In genomic region chr3:95273471-95273870, GRCm38 (mm10) we compare ENCODE assay signal across 24 mouse cellular contexts. TPM values are rescaled to one million over a fixed set of nuclear protein-coding genes. Genes with fewer than 3 reads are reported as not detected.
DNase-seq lines count a peak whose midpoint lies in the region; ATAC-seq and TF ChIP-seq lines count a peak whose summit lies in the region.
"Had no signal": no experiment of that assay in that cellular context is flagged by ENCODE, and none has a peak within 500 bp of the region (broad histone marks: within the 10 kb centered on the region; RNA-seq: fewer than 3 reads in every experiment).

No protein-coding gene starts in this region.

- intact Hi-C loops in gastrocnemius, adult 2 months (cut with DNase I), result no loop called here
- intact Hi-C loops in gastrocnemius, postnatal 14 days (cut with DNase I; ENCODE audit: low total_unique reads), result no loop called here

- ATAC-seq in lung, embryonic 14.5 days (ENCODE audit: insufficient read depth), result 0 out of 2 replicates have a peak, but pooled peaks have one; percentile 10
- ATAC-seq in lung, postnatal 0 days, result no peak
- no peak for ATAC-seq in liver, embryonic 11.5 days (replicated peaks; ENCODE audit: low FRiP score)
- ATAC-seq: forebrain, embryonic 13.5 days; intestine, postnatal 0 days; midbrain, embryonic 16.5 days had no signal

- no peak for DNase-seq in gastrocnemius, adult 2 months
- no peak for DNase-seq in gastrocnemius, postnatal 14 days
- no peak for DNase-seq in lung, embryonic 14.5 days
- DNase-seq in lung, postnatal 0 days (ENCODE audit: low spot score), result no peak
- DNase-seq in cerebellum, adult 9-10 months, result peak; percentile 96
- no peak for DNase-seq in liver, embryonic 11.5 days (ENCODE audit: low spot score)
- DNase-seq in right cerebral cortex, postnatal 25 days, result no peak
- DNase-seq in layer of hippocampus, postnatal 25 days (ENCODE audit: extremely low spot score in 1 of 2, low spot score in 1 of 2), result no peak
- DNase-seq: adrenal gland, postnatal 25 days; gastrocnemius, postnatal 25 days; heart, postnatal 14 days; layer of hippocampus, postnatal 36 days; lung, postnatal 14 days; right cerebral cortex, postnatal 14 days had no signal

- H3K9ac ChIP-seq in lung, embryonic 14.5 days, result no peak overlapping the region
- H3K9ac ChIP-seq in lung, postnatal 0 days (replicated peaks; ENCODE audit: low read depth), result no peak overlapping the region
- no peak overlapping the region for H3K9ac ChIP-seq in liver, embryonic 11.5 days (ENCODE audit: low read depth, low read length)
- H3K9ac ChIP-seq: forebrain, embryonic 13.5 days; hindbrain, embryonic 14.5 days; limb, embryonic 15.5 days; neural tube, embryonic 15.5 days had no signal

- no peaks in the 10 kb centered on the region for H3K9me3 ChIP-seq in lung, embryonic 14.5 days (ENCODE audit: low read depth, low read length)
- H3K9me3 ChIP-seq in lung, postnatal 0 days (ENCODE audit: low read length), result no peaks in the 10 kb centered on the region
- H3K9me3 ChIP-seq in liver, embryonic 11.5 days (ENCODE audit: control insufficient read depth, low read length), result no peaks in the 10 kb centered on the region
- H3K9me3 ChIP-seq: forebrain, embryonic 13.5 days; limb, embryonic 15.5 days; neural tube, embryonic 15.5 days had no signal

- no peaks in the 10 kb centered on the region for H3K27me3 ChIP-seq in lung, embryonic 14.5 days (ENCODE audit: insufficient read depth, low read length)
- no peaks in the 10 kb centered on the region for H3K27me3 ChIP-seq in lung, postnatal 0 days (replicated peaks; ENCODE audit: insufficient read depth, low read length)
- H3K27me3 ChIP-seq in liver, embryonic 11.5 days (replicated peaks; ENCODE audit: control insufficient read depth, insufficient read depth, low read length), result no peaks in the 10 kb centered on the region
- H3K27me3 ChIP-seq: forebrain, embryonic 13.5 days; limb, embryonic 15.5 days; neural tube, embryonic 15.5 days had no signal

- no peak for TF ChIP-seq CTCF in gastrocnemius, adult 2 months (IDR thresholded peaks at IDR 0.05)
- no peak for TF ChIP-seq CTCF in lung, embryonic 14.5 days (IDR thresholded peaks at IDR 0.05; ENCODE audit: low read depth)
- TF ChIP-seq CTCF in lung, postnatal 0 days (IDR thresholded peaks at IDR 0.05), result no peak

- no peak overlapping the region for H3K4me3 ChIP-seq in gastrocnemius, adult 2 months
- no peak overlapping the region for H3K4me3 ChIP-seq in lung, embryonic 14.5 days (ENCODE audit: low read depth, low read length)
- no peak overlapping the region for H3K4me3 ChIP-seq in lung, postnatal 0 days (ENCODE audit: low read depth, low read length)
- H3K4me3 ChIP-seq in liver, embryonic 11.5 days (ENCODE audit: low read depth, low read length), result no peak overlapping the region
- H3K4me3 ChIP-seq: erythroblast, embryonic 14.5 days; forebrain, embryonic 13.5 days; limb, embryonic 15.5 days; neural tube, embryonic 15.5 days had no signal

- peak overlapping the region; percentile 93 for H3K27ac ChIP-seq in gastrocnemius, adult 2 months
- H3K27ac ChIP-seq in lung, embryonic 14.5 days (ENCODE audit: low read depth), result no peak overlapping the region
- H3K27ac ChIP-seq in lung, postnatal 0 days (ENCODE audit: low read length), result no peak overlapping the region
- H3K27ac ChIP-seq in liver, embryonic 11.5 days (ENCODE audit: low read depth, low read length), result no peak overlapping the region
- H3K27ac ChIP-seq: forebrain, embryonic 13.5 days; hindbrain, embryonic 14.5 days; limb, embryonic 15.5 days; neural tube, embryonic 15.5 days had no signal

- H3K4me2 ChIP-seq in lung, embryonic 14.5 days, result no peak overlapping the region
- no peak overlapping the region for H3K4me2 ChIP-seq in lung, postnatal 0 days (replicated peaks; ENCODE audit: low read depth, low read length)
- no peak overlapping the region for H3K4me2 ChIP-seq in liver, embryonic 11.5 days
- H3K4me2 ChIP-seq: forebrain, embryonic 13.5 days; hindbrain, embryonic 14.5 days; limb, embryonic 15.5 days; neural tube, embryonic 15.5 days had no signal

- H3K4me1 ChIP-seq in lung, embryonic 14.5 days (ENCODE audit: insufficient read depth), result no peaks in the 10 kb centered on the region
- H3K4me1 ChIP-seq in lung, postnatal 0 days (ENCODE audit: insufficient read depth, low read depth, low read length), result no peaks in the 10 kb centered on the region
- H3K4me1 ChIP-seq in liver, embryonic 11.5 days (replicated peaks; ENCODE audit: control insufficient read depth, insufficient read depth, low read length), result peaks cover 21% of the 10 kb centered on the region
- H3K4me1 ChIP-seq: forebrain, embryonic 13.5 days; neural tube, embryonic 15.5 days had no signal

- 89% methylated on average over 5 of the region's 5 CpGs for WGBS in lung, embryonic 14.5 days
- WGBS in lung, postnatal 0 days, result 85% methylated on average over 5 of the region's 5 CpGs
- WGBS in liver, embryonic 11.5 days, result 85% methylated on average over 5 of the region's 5 CpGs

- peaks cover 14% of the 10 kb centered on the region for H3K36me3 ChIP-seq in lung, embryonic 14.5 days (ENCODE audit: insufficient read depth)
- no peaks in the 10 kb centered on the region for H3K36me3 ChIP-seq in lung, postnatal 0 days (ENCODE audit: insufficient read depth, low read length)
- H3K36me3 ChIP-seq in liver, embryonic 11.5 days (ENCODE audit: control insufficient read depth, insufficient read depth, low read length), result 0 out of 2 replicates have a peak, but pooled peaks cover 5% of the 10 kb centered on the region

- no peak for TF ChIP-seq EP300 in lung, postnatal 0 days (IDR thresholded peaks at IDR 0.05)

RNA-seq across cellular contexts. Expression of gene Mindy1, which starts 7.7 kb away (rescaled TPM):
- 10 to 100 TPM; 23.9 to 26.4 TPM for total RNA-seq in gastrocnemius, adult 2 months (2021)
- total RNA-seq in gastrocnemius, postnatal 14 days (2021), result 10 to 100 TPM; 19.6 to 22.5 TPM
- polyA plus RNA-seq in lung, embryonic 14.5 days (2014; fragmentation: Nextera tagmentation; extraction: Ambion mirVana), result 36.5 and 40.0 TPM in 2 replicates
- polyA plus RNA-seq in lung, postnatal 0 days (2015; fragmentation: Nextera tagmentation; extraction: Ambion mirVana), result 65.8 and 68.0 TPM in 2 replicates
- 29.0 and 29.9 TPM in 2 replicates for polyA plus RNA-seq in liver, embryonic 11.5 days (2014; fragmentation: Nextera tagmentation; extraction: Ambion mirVana)
- total RNA-seq in layer of hippocampus, postnatal 25 days (2021), result 10 to 100 TPM; 21.5 to 24.2 TPM

RNA-seq across cellular contexts. Expression of gene Prune1, which starts 8.4 kb away (rescaled TPM):
- total RNA-seq in gastrocnemius, adult 2 months (2021), result 10 to 100 TPM; 45.8 to 46.9 TPM
- total RNA-seq in gastrocnemius, postnatal 14 days (2021), result 10 to 100 TPM; 35.3 to 35.6 TPM
- polyA plus RNA-seq in lung, embryonic 14.5 days (2014; fragmentation: Nextera tagmentation; extraction: Ambion mirVana), result 20.0 and 23.5 TPM in 2 replicates
- 11.6 and 14.5 TPM in 2 replicates for polyA plus RNA-seq in lung, postnatal 0 days (2015; fragmentation: Nextera tagmentation; extraction: Ambion mirVana)
- polyA plus RNA-seq in liver, embryonic 11.5 days (2014; fragmentation: Nextera tagmentation; extraction: Ambion mirVana), result 19.8 and 22.7 TPM in 2 replicates
- 10 to 100 TPM; 20.6 to 22.6 TPM for total RNA-seq in layer of hippocampus, postnatal 25 days (2021)

RNA-seq across cellular contexts. Expression of gene Bnipl, which starts 22.5 kb away (rescaled TPM):
- under 1 TPM in 1 of 2 experiments, not detected in 1; 0.31 TPM for total RNA-seq in gastrocnemius, adult 2 months (2021)
- not detected for total RNA-seq in gastrocnemius, postnatal 14 days (2021)
- polyA plus RNA-seq in lung, embryonic 14.5 days (2014; fragmentation: Nextera tagmentation; extraction: Ambion mirVana), result 5.0 and 6.1 TPM in 2 replicates
- polyA plus RNA-seq in lung, postnatal 0 days (2015; fragmentation: Nextera tagmentation; extraction: Ambion mirVana), result 2.5 and 2.8 TPM in 2 replicates
- 0.08 and 0.25 TPM in 2 replicates for polyA plus RNA-seq in liver, embryonic 11.5 days (2014; fragmentation: Nextera tagmentation; extraction: Ambion mirVana)
- under 1 TPM; 0.22 to 0.52 TPM for total RNA-seq in layer of hippocampus, postnatal 25 days (2021)
- total RNA-seq: gastrocnemius, postnatal 25 days; megakaryocyte-erythroid progenitor cell, adult 5-6 weeks had no signal
- polyA plus RNA-seq: erythroblast, embryonic 14.5 days; forebrain, embryonic 13.5 days; hindbrain, embryonic 14.5 days; intestine, postnatal 0 days; liver, embryonic 16.5 days; midbrain, embryonic 16.5 days had no signal

RNA-seq across cellular contexts. Expression of gene Gm128, which starts 32.1 kb away (rescaled TPM):
- under 1 TPM in 1 of 2 experiments, not detected in 1; 0.11 TPM for total RNA-seq in gastrocnemius, adult 2 months (2021)
- total RNA-seq in gastrocnemius, postnatal 14 days (2021), result under 1 TPM in 1 of 2 experiments, not detected in 1; 0.16 TPM
- polyA plus RNA-seq in lung, embryonic 14.5 days (2014; fragmentation: Nextera tagmentation; extraction: Ambion mirVana), result 0.39 and 0.67 TPM in 2 replicates
- 1.5 and 1.6 TPM in 2 replicates for polyA plus RNA-seq in lung, postnatal 0 days (2015; fragmentation: Nextera tagmentation; extraction: Ambion mirVana)
- 0.95 and 1.0 TPM in 2 replicates for polyA plus RNA-seq in liver, embryonic 11.5 days (2014; fragmentation: Nextera tagmentation; extraction: Ambion mirVana)
- under 1 TPM in 1 of 2 experiments, not detected in 1; 0.12 TPM for total RNA-seq in layer of hippocampus, postnatal 25 days (2021)
- total RNA-seq: gastrocnemius, postnatal 25 days; heart, postnatal 14 days had no signal
- polyA plus RNA-seq: embryonic facial prominence, embryonic 11.5 days; erythroblast, embryonic 14.5 days had no signal

RNA-seq across cellular contexts. Expression of gene Anxa9, which starts 33.5 kb away (rescaled TPM):
- not detected for total RNA-seq in gastrocnemius, adult 2 months (2021)
- under 1 TPM; 0.18 to 0.27 TPM for total RNA-seq in gastrocnemius, postnatal 14 days (2021)
- 1.8 and 2.0 TPM in 2 replicates for polyA plus RNA-seq in lung, embryonic 14.5 days (2014; fragmentation: Nextera tagmentation; extraction: Ambion mirVana)
- 1.4 and 1.6 TPM in 2 replicates for polyA plus RNA-seq in lung, postnatal 0 days (2015; fragmentation: Nextera tagmentation; extraction: Ambion mirVana)
- 5.5 and 6.7 TPM in 2 replicates for polyA plus RNA-seq in liver, embryonic 11.5 days (2014; fragmentation: Nextera tagmentation; extraction: Ambion mirVana)
- 1 to 10 TPM in 1 of 2 experiments, under 1 TPM in 1; 0.47 to 1.2 TPM for total RNA-seq in layer of hippocampus, postnatal 25 days (2021)
